In genomic region chr19:43917763-43918162, GRCm38 (mm10) we compare ENCODE assay signal across 8 mouse cellular contexts.
"Had no signal": no experiment of that assay in that cellular context is flagged by ENCODE, and none has a peak within 500 bp of the region (broad histone marks: within the 10 kb centered on the region; RNA-seq: fewer than 3 reads in every experiment).

No protein-coding gene starts in this region.

- H3K27ac ChIP-seq: kidney, postnatal 0 days; layer of hippocampus, adult 2 months had no signal

- H3K4me2 ChIP-seq: midbrain, embryonic 11.5 days had no signal

- H3K9ac ChIP-seq: lung, embryonic 14.5 days had no signal

- DNase-seq: kidney, adult 2 months; kidney, postnatal 25 days; layer of hippocampus, adult 9-11 months; lung, embryonic 14.5 days; midbrain, embryonic 14.5 days had no signal

- H3K4me3 ChIP-seq: layer of hippocampus, adult 2 months had no signal
